Mouse (Mus musculus) adrenal gland, adult 18-20 months (tissue): ENCODE measurements around the gene Olfr108. TPM values are rescaled to one million over a fixed set of nuclear protein-coding genes. Genes with fewer than 3 reads are reported as not detected.

Experiments
- DNase-seq, 2 experiments: peaks; one replicate each; pipeline ENCODE4 v3.0.0; 2021 to 2022; ENCODE audit warnings: low spot score in 2 of 2
- long read RNA-seq, 2 experiments: library from polyadenylated mRNA; stranded (forward); transcript quantifications; one replicate each; pipeline ENCODE4 v2.0.0; 2021
- total RNA-seq, 2 experiments: library from RNA; stranded (reverse); gene quantifications; 1 replicate in 1 of 2; 2 replicates in 1 of 2; pipeline ENCODE4 v1.2.3; 2021

Olfr108 gene
- not detected for total RNA-seq
- long read RNA-seq, experiment 1: 0 reads
- long read RNA-seq, experiment 2: 0 reads

GRCm38 (mm10) chr17:37445180-37445579 is at the start of gene Olfr108:
Gene Olfr108, plus strand, starts transcription at chr17:37445480.
- no peak for DNase-seq

GRCm38 (mm10) chr17:37398926-37399325 is 46.4 kb upstream of the Olfr108 start, which contains the start of gene Olfr107:
Gene Olfr107, plus strand, starts transcription at chr17:37399226.
- no peak for DNase-seq

GRCm38 (mm10) chr17:37413380-37413779 is 31.9 kb upstream of the Olfr108 start:
- no peak for DNase-seq

GRCm38 (mm10) chr17:37458616-37459015 is 13.3 kb downstream of the Olfr108 start, which contains the start of gene Olfr109:
Gene Olfr109, plus strand, starts transcription at chr17:37458916.
- DNase-seq: no peak

DNA sequence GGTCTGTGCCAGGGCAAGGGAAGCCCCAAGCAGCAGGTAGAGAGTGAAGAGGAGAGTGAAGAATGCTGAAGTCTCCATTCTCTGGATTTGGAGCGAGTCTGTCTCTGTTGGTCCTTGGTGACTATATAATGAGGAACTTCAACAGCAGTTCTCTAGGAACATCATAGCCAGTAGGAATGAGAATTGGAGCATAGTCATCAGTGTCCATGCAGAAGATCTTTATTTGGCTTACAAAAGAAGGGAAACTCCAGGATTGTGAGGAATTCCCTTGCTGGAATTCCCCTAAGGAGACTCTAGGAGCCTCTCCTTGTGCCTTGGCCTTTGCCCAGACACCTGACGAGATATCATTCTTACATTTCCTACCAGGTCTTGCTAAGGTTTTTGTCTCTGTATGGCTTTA is 38.2 kb downstream of the Olfr108 start, which contains the start of gene H2-M2:
Gene H2-M2, minus strand, starts transcription at position 101 of the 400 bp plus-strand sequence.
- DNase-seq: no peak

DNA sequence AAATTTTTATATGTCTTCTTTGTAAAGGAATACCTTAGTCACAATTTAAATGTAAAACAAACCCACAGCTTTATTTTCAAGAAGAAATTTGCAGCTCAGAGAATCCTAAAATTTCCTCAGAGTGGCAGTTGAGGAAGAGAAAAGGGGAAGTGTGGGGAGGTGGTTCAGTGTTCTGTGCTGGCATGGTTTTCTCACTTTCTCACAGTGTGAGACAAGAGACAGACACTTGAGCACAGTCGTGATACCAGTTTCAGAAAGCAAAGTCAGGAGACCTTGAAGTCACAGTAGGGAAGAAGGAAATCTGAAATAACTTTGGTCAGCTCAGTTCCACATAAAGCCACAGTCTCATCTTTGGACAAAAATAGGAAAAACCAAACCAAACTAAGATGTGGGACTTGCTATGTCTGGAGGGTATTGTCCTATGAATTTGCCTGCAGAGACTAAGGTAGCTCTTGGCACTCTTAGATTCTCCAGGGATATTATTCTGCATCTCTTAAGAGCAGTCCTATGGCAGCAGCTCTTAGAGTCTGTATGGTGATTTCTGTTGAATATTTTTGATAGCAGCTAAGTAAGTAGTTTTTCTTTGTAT is 46.7 kb downstream of the Olfr108 start, which contains the start of gene Olfr110:
Gene Olfr110, plus strand, starts transcription at position 539 of the 589 bp plus-strand sequence.
- no peak for DNase-seq

Other genes starting within 250 kb of the Olfr108 start
- not detected for gene Olfr94, start 244.5 kb upstream of the Olfr108 start, total RNA-seq
- gene Olfr95, start 232.4 kb upstream of the Olfr108 start, total RNA-seq: not detected
- gene Olfr96, start 225.3 kb upstream of the Olfr108 start, total RNA-seq: not detected
- gene Olfr97, start 208.2 kb upstream of the Olfr108 start, total RNA-seq: not detected
- gene Olfr98, start 181.7 kb upstream of the Olfr108 start, total RNA-seq: not detected
- 1 to 10 TPM; 5.1 to 8.1 TPM for gene H2-M3, start 175.3 kb upstream of the Olfr108 start, total RNA-seq
- gene Olfr99, start 162.0 kb upstream of the Olfr108 start, total RNA-seq: not detected
- not detected for gene Olfr101, start 141.2 kb upstream of the Olfr108 start, total RNA-seq
- not detected for gene Olfr102, start 128.4 kb upstream of the Olfr108 start, total RNA-seq
- gene Olfr103, start 105.8 kb upstream of the Olfr108 start, total RNA-seq: not detected
- not detected for gene Olfr104-ps, start 85.9 kb upstream of the Olfr108 start, total RNA-seq
- gene Olfr105-ps, start 66.4 kb upstream of the Olfr108 start, total RNA-seq: not detected
- gene Olfr106-ps, start 55.1 kb upstream of the Olfr108 start, total RNA-seq: not detected
- not detected for gene Olfr107, start 46.3 kb upstream of the Olfr108 start, total RNA-seq
- gene Olfr109, start 13.4 kb downstream of the Olfr108 start, total RNA-seq: not detected
- 1 to 10 TPM; 1.6 to 9.0 TPM for gene H2-M2, start 38.1 kb downstream of the Olfr108 start, total RNA-seq
- gene Olfr110, start 47.0 kb downstream of the Olfr108 start, total RNA-seq: not detected
- gene Olfr111, start 62.5 kb downstream of the Olfr108 start, total RNA-seq: under 1 TPM; 0.30 to 0.58 TPM
- gene Olfr112, start 124.0 kb downstream of the Olfr108 start, total RNA-seq: not detected
- not detected for gene Olfr113, start 132.2 kb downstream of the Olfr108 start, total RNA-seq
- gene Olfr114, start 147.3 kb downstream of the Olfr108 start, total RNA-seq: not detected
- gene Olfr115, start 181.6 kb downstream of the Olfr108 start, total RNA-seq: not detected
- gene Olfr116, start 181.7 kb downstream of the Olfr108 start, total RNA-seq: not detected
- not detected for gene Olfr117, start 218.3 kb downstream of the Olfr108 start, total RNA-seq
- gene Olfr118, start 221.5 kb downstream of the Olfr108 start, total RNA-seq: not detected